Mouse (Mus musculus) heart, postnatal 0 days (tissue): ENCODE results near the gene Pip4k2a. TPM values are rescaled to one million over a fixed set of nuclear protein-coding genes. Genes with fewer than 3 reads are reported as not detected.

Experiments
- ATAC-seq: fragments of 200-750 bp; cut with Nextera tagmentation; 2 replicates; pipeline ENCODE4 v1.8.0; 2017; ENCODE audit warnings: low read depth, moderate number of reproducible peaks, moderate library complexity; ENCODE audit not compliant: insufficient read depth
- DNase-seq: peaks from one replicate; pipeline ENCODE4 v3.0.0-alpha.2; 2016; ENCODE audit warnings: low spot score
- H3K27ac ChIP-seq: fragments of 300-500 bp; sonication (generic); 2 replicates; pipeline ENCODE4 v1.5.1; 2014; ENCODE audit warnings: low read depth, mild to moderate bottlenecking
- H3K27me3 ChIP-seq: fragments of 300-500 bp; sonication (generic); 2 replicates; pipeline ENCODE4 v1.6.1; 2014; ENCODE audit warnings: low read length, mixed read lengths; ENCODE audit not compliant: control insufficient read depth, insufficient read depth
- H3K36me3 ChIP-seq: fragments of 300-500 bp; sonication (generic); replicated peaks from 2 replicates; pipeline ENCODE4 v1.6.1; 2014; ENCODE audit warnings: low read length, mixed read lengths; ENCODE audit not compliant: control insufficient read depth, insufficient read depth
- H3K4me1 ChIP-seq: fragments of 300-500 bp; sonication (generic); 2 replicates; pipeline ENCODE4 v1.6.1; 2014; ENCODE audit warnings: antibody characterized with exemption; ENCODE audit not compliant: control insufficient read depth, insufficient read depth
- H3K4me2 ChIP-seq: fragments of 300-500 bp; sonication (generic); 2 replicates; pipeline ENCODE4 v1.6.1; 2014; ENCODE audit warnings: low read depth, mild to moderate bottlenecking, low read length, moderate library complexity
- H3K4me3 ChIP-seq: fragments of 300-500 bp; sonication (generic); 2 replicates; pipeline ENCODE4 v1.5.1; 2014; ENCODE audit warnings: low read depth, low read length
- H3K9ac ChIP-seq: fragments of 300-500 bp; sonication (generic); replicated peaks from 2 replicates; pipeline ENCODE4 v1.6.1; 2014; ENCODE audit warnings: low read depth, low read length, mixed read lengths
- H3K9me3 ChIP-seq: fragments of 300-500 bp; sonication (generic); replicated peaks from 2 replicates; pipeline ENCODE4 v1.6.1; 2016; ENCODE audit warnings: low read length; ENCODE audit not compliant: control insufficient read depth
- CTCF ChIP-seq: IDR thresholded peaks from 2 replicates; pipeline ENCODE4 v1.5.1; 2016; ENCODE audit warnings: antibody characterized with exemption, control low read depth, low read depth
- EP300 ChIP-seq: IDR thresholded peaks from 2 replicates; pipeline ENCODE4 v1.6.1; 2016; ENCODE audit warnings: antibody characterized with exemption, low read depth
- whole genome bisulfite sequencing: fragments of 180-500 bp; shearing (Covaris S2); extraction: QIAGEN DNeasy Blood & Tissue Kit; methylation state at CpG from one replicate; pipeline ENCODE4 v1.1.7; 2014; 5-methylcytosine and 5-hydroxymethylcytosine counted together
- polyA plus RNA-seq: library from polyadenylated mRNA; unstranded; fragments of >200 nt; fragmentation: Nextera tagmentation; extraction: Ambion mirVana; gene quantifications from 2 replicates; pipeline ENCODE4 v1.2.1, GENCODE M21; 2015
- total RNA-seq: library from RNA; depleted of rRNA; stranded (reverse); fragments of >200 nt; gene quantifications from 2 replicates; pipeline ENCODE4 v1.2.3, GENCODE M21; 2014; ENCODE audit warnings: low replicate concordance

The Pip4k2a gene
- total and polyA plus RNA-seq, 2 experiments from 2014 or later: 1.3 to 2.7 TPM

DNA sequence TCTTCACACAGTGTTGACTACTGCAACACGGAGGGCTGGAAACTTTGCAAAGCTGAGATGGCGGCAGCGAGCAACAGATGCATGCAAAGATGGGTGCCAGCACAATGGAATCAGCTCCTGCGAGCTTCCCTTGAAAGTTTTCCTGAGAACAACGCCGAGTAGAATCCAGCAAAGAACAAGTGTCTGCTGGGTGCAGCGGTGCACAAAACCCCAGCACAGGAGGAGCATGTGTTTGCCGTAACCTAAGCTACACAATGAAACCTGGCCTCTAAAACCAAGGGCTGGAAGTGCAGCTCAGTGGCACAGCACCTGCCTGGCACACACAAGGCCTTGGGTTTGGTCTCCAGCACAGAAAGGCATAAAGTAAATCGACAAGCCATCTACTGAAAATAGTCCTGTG lies 39.9 kb downstream of the Pip4k2a start:
- Histone ChIP-seq H3K27me3 (no peaks in the 10 kb centered on the region), H3K4me1 (peaks cover 28% of the 10 kb centered on the region), H3K36me3 (no peaks in the 10 kb centered on the region), H3K4me3 (no peak overlapping the region), H3K4me2 (peak overlapping the region; percentile 51; the same call in 1 of the 2 replicates), H3K9me3 (no peaks in the 10 kb centered on the region), H3K9ac (no peak overlapping the region), H3K27ac (no peak overlapping the region)
- TF ChIP-seq CTCF (no peak), EP300 (no peak)
- ATAC-seq: no peak
- WGBS: 75% methylated on average over 9 of the region's 9 CpGs
- no peak for DNase-seq

DNA sequence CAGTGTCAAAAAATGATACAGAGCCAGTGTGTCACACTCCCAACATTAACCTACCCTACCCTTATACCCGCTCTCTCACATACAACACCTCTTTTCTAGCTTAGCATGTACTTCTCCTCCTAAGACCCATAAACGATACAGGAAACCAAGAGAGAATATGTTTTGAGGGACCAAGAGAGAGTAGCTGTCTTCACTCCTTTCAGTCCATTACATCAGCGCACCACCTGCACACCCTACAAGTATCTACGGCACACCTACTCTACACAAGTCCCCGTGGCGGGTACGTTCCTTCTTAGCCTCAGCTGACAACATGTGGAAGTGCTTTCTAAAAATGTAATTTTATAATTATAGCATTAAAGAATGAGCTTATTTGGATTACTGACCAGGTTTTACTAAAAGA lies 40.5 kb downstream of the Pip4k2a start:
- Histone ChIP-seq H3K4me3 (peak overlapping the region; percentile 11; the same call in 1 of the 2 replicates), H3K27ac (peak overlapping the region; percentile 52), H3K27me3 (no peaks in the 10 kb centered on the region), H3K9me3 (no peaks in the 10 kb centered on the region), H3K9ac (no peak overlapping the region), H3K36me3 (no peaks in the 10 kb centered on the region), H3K4me2 (peak overlapping the region; percentile 51), H3K4me1 (peaks cover 28% of the 10 kb centered on the region)
- ATAC-seq: no peak
- 54% methylated on average over 7 of the region's 7 CpGs for WGBS
- no peak for DNase-seq
- TF ChIP-seq CTCF (no peak), EP300 (no peak)

DNA sequence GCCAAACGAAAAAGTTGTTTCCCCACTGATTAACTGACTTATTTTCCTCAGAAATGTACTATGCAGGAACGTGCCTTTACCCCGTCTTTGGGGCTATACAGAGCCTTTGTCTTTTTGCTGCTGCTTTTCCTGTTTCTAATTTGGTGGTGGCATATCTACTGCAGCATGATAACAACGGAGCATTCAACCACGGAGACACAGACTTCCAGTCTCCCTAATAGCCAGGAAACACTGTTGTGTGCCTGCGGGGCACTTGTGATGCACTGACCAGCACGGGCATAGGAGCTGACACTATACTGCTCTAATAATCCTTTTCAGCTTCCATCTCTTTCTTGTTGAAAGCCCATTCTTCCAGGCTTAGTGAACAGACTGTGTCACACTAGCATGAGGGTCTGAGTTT lies 41.0 kb downstream of the Pip4k2a start:
- DNase-seq: no peak
- Histone ChIP-seq H3K4me1 (peaks cover 28% of the 10 kb centered on the region), H3K27me3 (no peaks in the 10 kb centered on the region), H3K9ac (no peak overlapping the region), H3K4me3 (peak overlapping the region; percentile 11; the same call in 1 of the 2 replicates), H3K9me3 (no peaks in the 10 kb centered on the region), H3K36me3 (no peaks in the 10 kb centered on the region), H3K4me2 (peak overlapping the region; percentile 51), H3K27ac (peak overlapping the region; percentile 52)
- WGBS: 9% methylated on average over 7 of the region's 7 CpGs
- no peak; the same call in 1 of the 2 replicates for ATAC-seq
- TF ChIP-seq CTCF: no peak
- TF ChIP-seq EP300: no peak

DNA sequence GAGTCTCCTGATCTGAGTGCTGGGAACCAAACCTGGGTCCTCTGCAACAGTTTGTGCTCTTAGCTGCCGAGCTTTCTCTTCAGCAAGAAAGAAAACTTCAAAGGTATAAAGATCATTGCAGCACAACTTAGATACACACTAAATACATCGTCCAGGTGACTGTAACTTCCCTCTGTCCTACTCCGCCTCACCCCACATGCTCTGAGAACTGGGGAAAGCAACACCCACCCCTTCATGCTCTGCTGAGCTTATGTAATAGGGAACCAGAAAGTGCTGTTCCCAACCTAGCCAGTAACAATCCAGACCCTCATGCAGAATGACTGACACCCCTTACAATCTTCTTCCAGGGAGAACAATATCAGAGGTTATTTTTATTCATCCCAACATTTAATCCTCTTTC lies 41.5 kb downstream of the Pip4k2a start:
- H3K27me3 ChIP-seq: no peaks in the 10 kb centered on the region

DNA sequence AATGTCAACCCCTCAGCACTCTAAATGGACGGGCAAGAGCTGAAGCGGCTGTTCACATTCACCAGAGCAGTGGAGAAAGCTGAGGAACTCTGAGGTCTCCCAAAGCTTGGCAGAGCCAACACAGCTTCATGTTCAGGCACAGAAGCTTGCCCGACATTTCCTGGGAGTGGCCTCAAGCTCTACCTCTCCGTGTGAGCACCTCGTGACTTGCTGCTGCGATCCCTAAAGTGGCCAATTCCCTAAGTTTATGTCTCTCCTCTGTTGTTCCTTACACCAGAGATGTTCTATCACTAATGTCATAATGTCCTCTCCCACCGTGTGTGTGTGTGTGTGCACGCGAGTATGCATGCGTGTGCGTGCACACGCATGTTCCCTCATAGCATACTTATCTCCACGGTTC lies 42.3 kb downstream of the Pip4k2a start:
- TF ChIP-seq CTCF: no peak
- TF ChIP-seq EP300: no peak
- no peak overlapping the region for H3K4me2 ChIP-seq
- H3K4me1 ChIP-seq: peaks cover 22% of the 10 kb centered on the region
- ATAC-seq (no peak), DNase-seq (no peak)
- no peak overlapping the region for H3K9ac ChIP-seq
- WGBS: 70% methylated on average over 13 of the region's 13 CpGs
- H3K36me3 ChIP-seq: no peaks in the 10 kb centered on the region
- no peak overlapping the region for H3K4me3 ChIP-seq
- no peaks in the 10 kb centered on the region for H3K27me3 ChIP-seq
- no peaks in the 10 kb centered on the region for H3K9me3 ChIP-seq
- no peak overlapping the region for H3K27ac ChIP-seq

More for the DNA sequence above, 41.5 kb downstream of the Pip4k2a start:
- TF ChIP-seq CTCF (no peak), EP300 (no peak)
- Histone ChIP-seq H3K9me3 (no peaks in the 10 kb centered on the region), H3K9ac (no peak overlapping the region), H3K4me1 (peaks cover 28% of the 10 kb centered on the region), H3K27ac (0 out of 2 replicates have a peak overlapping the region, but pooled peaks have one; percentile 52), H3K36me3 (no peaks in the 10 kb centered on the region), H3K4me2 (peak overlapping the region; percentile 51; the same call in 1 of the 2 replicates), H3K4me3 (no peak overlapping the region)
- ATAC-seq (no peak), DNase-seq (no peak)
- 91% methylated on average over 3 of the region's 3 CpGs for WGBS

DNA sequence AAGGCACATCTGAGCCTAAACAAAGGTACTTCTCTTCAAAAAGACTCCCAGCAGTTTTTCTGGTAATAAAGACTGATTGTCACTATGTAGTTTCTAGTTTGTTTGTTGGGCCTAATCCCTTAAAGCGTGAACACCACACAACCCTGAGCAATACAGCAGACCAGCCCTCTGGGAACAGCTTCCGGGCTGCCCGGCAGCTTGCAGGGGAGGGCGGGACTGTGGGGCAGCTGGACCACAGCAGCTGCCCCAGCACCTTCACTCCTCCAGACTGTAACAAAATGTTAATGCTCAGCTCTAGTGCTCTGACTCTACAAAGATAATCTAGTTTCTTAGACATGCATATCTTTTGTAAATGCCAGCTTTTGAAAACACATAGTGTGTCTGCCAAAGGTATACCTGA lies 42.9 kb downstream of the Pip4k2a start:
- H3K36me3 ChIP-seq: no peaks in the 10 kb centered on the region
- no peak for ATAC-seq
- H3K27ac ChIP-seq: no peak overlapping the region
- H3K4me2 ChIP-seq: no peak overlapping the region
- DNase-seq: no peak
- H3K4me1 ChIP-seq: peaks cover 17% of the 10 kb centered on the region
- TF ChIP-seq EP300 (no peak), CTCF (no peak)
- no peaks in the 10 kb centered on the region for H3K9me3 ChIP-seq
- 52% methylated on average over 4 of the region's 4 CpGs for WGBS
- no peak overlapping the region for H3K9ac ChIP-seq
- H3K4me3 ChIP-seq: no peak overlapping the region
- no peaks in the 10 kb centered on the region for H3K27me3 ChIP-seq
